Mouse (Mus musculus): Measurements from ENCODE around the gene Klf13. TPM values are rescaled to one million over a fixed set of nuclear protein-coding genes. Genes with fewer than 3 reads are reported as not detected.

Klf13 gene
- 54.5 and 57.5 TPM in 2 replicates for polyA plus RNA-seq (2015; fragmentation: Nextera tagmentation; extraction: Ambion mirVana)

DNA sequence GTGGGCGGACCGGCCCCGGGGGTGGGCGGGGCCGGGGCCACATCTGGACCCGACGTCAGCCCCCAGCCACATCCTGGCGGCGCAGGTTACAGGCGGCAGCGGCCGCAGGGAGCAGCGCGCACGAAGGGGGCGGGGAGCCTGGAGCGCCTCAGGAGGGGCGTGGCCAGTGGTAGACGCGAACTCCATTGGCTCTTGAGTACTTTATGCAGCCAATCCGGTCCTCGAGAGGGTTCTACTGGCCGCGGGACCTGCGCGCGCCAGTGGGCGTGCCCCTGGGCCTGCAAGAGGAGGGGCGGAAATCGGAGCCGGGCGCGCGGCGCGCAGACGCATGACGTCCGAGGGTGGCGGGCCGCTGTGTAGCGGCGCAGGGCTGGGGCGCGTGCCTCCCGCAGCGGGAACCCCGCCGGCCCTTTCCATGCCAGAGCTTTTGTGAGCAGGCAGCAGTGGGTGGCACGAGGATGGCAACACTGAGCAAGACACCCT, at the start of gene Klf13:
TSS of gene Klf13 (minus strand) at position 2 of the 483 bp plus-strand sequence.

DNA sequence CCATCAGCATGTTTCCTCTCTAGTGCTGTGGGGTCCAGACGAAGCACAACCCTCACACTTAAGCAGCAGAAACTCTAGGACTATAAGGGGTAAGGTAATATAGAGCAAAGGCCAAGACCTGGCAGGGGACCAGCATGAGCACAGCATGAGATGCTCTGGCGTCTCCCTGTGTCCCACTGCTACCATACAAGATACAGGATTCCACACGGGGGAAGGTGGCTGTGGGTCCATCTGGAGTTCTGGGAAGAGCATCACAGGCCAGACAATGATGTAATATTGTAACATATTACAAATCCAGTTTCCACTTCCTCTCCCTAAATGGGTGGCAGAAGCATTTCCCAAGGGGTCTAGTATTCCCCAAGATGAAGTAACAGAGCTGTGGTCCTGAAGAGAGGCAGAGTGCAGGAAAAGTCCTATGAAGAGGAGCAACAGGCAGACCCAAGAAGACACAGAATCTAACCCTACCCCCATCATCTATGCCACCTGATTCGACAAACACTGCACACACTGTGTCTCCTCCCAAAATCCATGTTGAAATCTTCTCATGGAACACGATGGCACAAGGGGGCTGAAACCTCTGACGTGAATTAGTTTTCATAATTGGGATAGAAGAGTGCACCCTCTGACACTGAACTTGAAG, 22.3 kb downstream of the Klf13 start, which contains the start of gene E030018B13Rik:
TSS of gene E030018B13Rik (plus strand) at position 590 of the 640 bp plus-strand sequence.

Other genes starting within 250 kb of the Klf13 start
- 0.28 and 0.29 TPM in 2 replicates for gene E030018B13Rik, start 22.1 kb downstream of the Klf13 start, polyA plus RNA-seq (2015; fragmentation: Nextera tagmentation; extraction: Ambion mirVana)
- gene Trpm1, start 214.9 kb upstream of the Klf13 start, polyA plus RNA-seq (2015; fragmentation: Nextera tagmentation; extraction: Ambion mirVana): 0.18 TPM in 1 of 2 replicates, not detected in the other

Measured in spleen, postnatal 0 days (tissue).